ENCODE assay signal across 22 mouse cellular contexts in the genomic region with DNA sequence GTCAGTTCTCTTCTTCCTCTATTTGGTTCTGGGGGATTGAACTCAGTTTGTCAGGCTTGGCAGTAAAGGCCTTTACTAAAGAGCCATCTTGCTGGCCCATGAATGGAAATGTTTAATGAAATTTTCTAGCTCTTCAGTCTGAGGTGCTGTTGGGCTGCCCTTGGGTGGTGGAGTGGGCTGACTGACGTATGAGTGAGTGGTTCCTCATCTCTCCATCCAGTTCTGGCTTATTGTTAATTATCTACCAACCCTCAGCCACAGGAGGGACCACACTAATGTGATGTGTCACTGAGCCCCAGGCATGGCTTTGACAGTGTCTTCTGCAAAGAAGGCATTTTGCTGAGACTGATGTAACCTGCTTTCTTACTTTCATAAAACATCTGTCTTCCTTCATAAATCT.
DNase-seq lines count a peak whose midpoint lies in the region; ATAC-seq and TF ChIP-seq lines count a peak whose summit lies in the region.
"Had no signal": no experiment of that assay in that cellular context is flagged by ENCODE, and none has a peak within 500 bp of the region (broad histone marks: within the 10 kb centered on the region; RNA-seq: fewer than 3 reads in every experiment).

No protein-coding gene starts in this region.

- peak; percentile 19; the same call in 1 of the 2 replicates for ATAC-seq in hindbrain, embryonic 13.5 days (ENCODE audit: low FRiP score)
- no peak for ATAC-seq in hindbrain, embryonic 11.5 days (ENCODE audit: low FRiP score)
- ATAC-seq in hindbrain, postnatal 0 days, result peak; percentile 46
- ATAC-seq in hindbrain, embryonic 12.5 days (ENCODE audit: low FRiP score), result no peak
- 0 out of 2 replicates have a peak, but pooled peaks have one; percentile 41 for ATAC-seq in neural tube, embryonic 14.5 days (ENCODE audit: low read depth)
- ATAC-seq: forebrain, embryonic 14.5 days; forebrain, postnatal 0 days; inflammation-experienced regulatory T-cells, adult 6 months had no signal

- 48% methylated on average over 1 of the region's 1 CpGs for WGBS in hindbrain, embryonic 13.5 days
- WGBS in hindbrain, embryonic 11.5 days, result 62% methylated on average over 1 of the region's 1 CpGs
- 39% methylated on average over 1 of the region's 1 CpGs for WGBS in hindbrain, postnatal 0 days
- 63% methylated on average over 1 of the region's 1 CpGs for WGBS in hindbrain, embryonic 12.5 days
- WGBS in neural tube, embryonic 14.5 days, result 50% methylated on average over 1 of the region's 1 CpGs

- H3K36me3 ChIP-seq in hindbrain, embryonic 13.5 days, result no peaks in the 10 kb centered on the region
- H3K36me3 ChIP-seq in hindbrain, embryonic 11.5 days (ENCODE audit: control insufficient read depth, insufficient read depth, low read length), result no peaks in the 10 kb centered on the region
- no peaks in the 10 kb centered on the region for H3K36me3 ChIP-seq in hindbrain, postnatal 0 days (ENCODE audit: insufficient read depth, low read length)
- no peaks in the 10 kb centered on the region for H3K36me3 ChIP-seq in hindbrain, embryonic 12.5 days
- no peaks in the 10 kb centered on the region for H3K36me3 ChIP-seq in neural tube, embryonic 14.5 days (ENCODE audit: control insufficient read depth, insufficient read depth, low read length)
- H3K36me3 ChIP-seq: embryonic facial prominence, embryonic 12.5 days; embryonic facial prominence, embryonic 15.5 days had no signal

- no peak for TF ChIP-seq CTCF in hindbrain, postnatal 0 days (IDR thresholded peaks at IDR 0.05; ENCODE audit: low read depth)

- H3K27ac ChIP-seq in hindbrain, embryonic 13.5 days, result no peak overlapping the region
- no peak overlapping the region for H3K27ac ChIP-seq in hindbrain, embryonic 11.5 days (ENCODE audit: low read depth, low read length)
- no peak overlapping the region for H3K27ac ChIP-seq in hindbrain, postnatal 0 days
- no peak overlapping the region for H3K27ac ChIP-seq in hindbrain, embryonic 12.5 days
- no peak overlapping the region for H3K27ac ChIP-seq in neural tube, embryonic 14.5 days (ENCODE audit: low read depth, low read length)
- H3K27ac ChIP-seq: embryonic facial prominence, embryonic 12.5 days; embryonic facial prominence, embryonic 15.5 days; gastrocnemius, adult 2 months had no signal

- no peaks in the 10 kb centered on the region for H3K4me1 ChIP-seq in hindbrain, embryonic 13.5 days (replicated peaks)
- H3K4me1 ChIP-seq in hindbrain, embryonic 11.5 days (replicated peaks; ENCODE audit: control insufficient read depth, insufficient read depth, low read length), result no peaks in the 10 kb centered on the region
- no peaks in the 10 kb centered on the region for H3K4me1 ChIP-seq in hindbrain, postnatal 0 days (ENCODE audit: insufficient read depth, low read length)
- no peaks in the 10 kb centered on the region for H3K4me1 ChIP-seq in hindbrain, embryonic 12.5 days
- no peaks in the 10 kb centered on the region for H3K4me1 ChIP-seq in neural tube, embryonic 14.5 days (ENCODE audit: control insufficient read depth, insufficient read depth, low read length)
- H3K4me1 ChIP-seq: embryonic facial prominence, embryonic 12.5 days; embryonic facial prominence, embryonic 15.5 days had no signal

- no peak for DNase-seq in hindbrain, embryonic 11.5 days (ENCODE audit: low spot score)
- no peak for DNase-seq in hindbrain, postnatal 0 days (ENCODE audit: low spot score)
- DNase-seq in neural tube, embryonic 10.5 days (ENCODE audit: extremely low spot score, low spot score), result no peak
- no peak for DNase-seq in natural killer cell, adult 2 months (ENCODE audit: low spot score in 2 of 2)
- DNase-seq: adrenal gland, adult 2 months; adrenal gland, postnatal 14 days; cerebellum, adult 11 months; cerebellum, adult 2 months; cerebellum, adult 9-11 months; cerebellum, postnatal 25 days; forebrain, postnatal 0 days; gastrocnemius, adult 2 months; gastrocnemius, postnatal 14 days; heart, adult 11 months had no signal

- no peaks in the 10 kb centered on the region for H3K9me3 ChIP-seq in hindbrain, embryonic 13.5 days
- no peaks in the 10 kb centered on the region for H3K9me3 ChIP-seq in hindbrain, embryonic 11.5 days (ENCODE audit: control insufficient read depth, low read length)
- H3K9me3 ChIP-seq in hindbrain, postnatal 0 days (ENCODE audit: low read length), result no peaks in the 10 kb centered on the region
- no peaks in the 10 kb centered on the region for H3K9me3 ChIP-seq in hindbrain, embryonic 12.5 days (replicated peaks)
- no peaks in the 10 kb centered on the region for H3K9me3 ChIP-seq in neural tube, embryonic 14.5 days (ENCODE audit: control insufficient read depth, low read length)
- H3K9me3 ChIP-seq: embryonic facial prominence, embryonic 12.5 days; embryonic facial prominence, embryonic 15.5 days had no signal

- H3K4me2 ChIP-seq in hindbrain, embryonic 13.5 days, result no peak overlapping the region
- H3K4me2 ChIP-seq in hindbrain, embryonic 11.5 days (replicated peaks; ENCODE audit: low read depth, low read length), result no peak overlapping the region
- H3K4me2 ChIP-seq in hindbrain, postnatal 0 days (ENCODE audit: low read depth, low read length), result no peak overlapping the region
- H3K4me2 ChIP-seq in hindbrain, embryonic 12.5 days (replicated peaks), result no peak overlapping the region
- no peak overlapping the region for H3K4me2 ChIP-seq in neural tube, embryonic 14.5 days (ENCODE audit: low read depth, low read length)
- H3K4me2 ChIP-seq: embryonic facial prominence, embryonic 12.5 days; embryonic facial prominence, embryonic 15.5 days; heart, embryonic 11.5 days had no signal

- H3K27me3 ChIP-seq in hindbrain, embryonic 13.5 days, result no peaks in the 10 kb centered on the region
- H3K27me3 ChIP-seq in hindbrain, embryonic 11.5 days (ENCODE audit: control insufficient read depth, insufficient read depth, low read length), result no peaks in the 10 kb centered on the region
- no peaks in the 10 kb centered on the region for H3K27me3 ChIP-seq in hindbrain, postnatal 0 days (ENCODE audit: insufficient read depth, low read length)
- no peaks in the 10 kb centered on the region for H3K27me3 ChIP-seq in hindbrain, embryonic 12.5 days
- no peaks in the 10 kb centered on the region for H3K27me3 ChIP-seq in neural tube, embryonic 14.5 days (ENCODE audit: control insufficient read depth, insufficient read depth, low read length)
- H3K27me3 ChIP-seq: embryonic facial prominence, embryonic 15.5 days had no signal

- no peak overlapping the region for H3K4me3 ChIP-seq in hindbrain, embryonic 13.5 days
- H3K4me3 ChIP-seq in hindbrain, embryonic 11.5 days (ENCODE audit: low read depth, low read length), result no peak overlapping the region
- no peak overlapping the region for H3K4me3 ChIP-seq in hindbrain, postnatal 0 days (ENCODE audit: low read length)
- H3K4me3 ChIP-seq in hindbrain, embryonic 12.5 days, result no peak overlapping the region
- no peak overlapping the region for H3K4me3 ChIP-seq in neural tube, embryonic 14.5 days (ENCODE audit: low read depth, low read length)
- H3K4me3 ChIP-seq: embryonic facial prominence, embryonic 12.5 days; embryonic facial prominence, embryonic 15.5 days; gastrocnemius, adult 2 months had no signal

- no peak overlapping the region for H3K9ac ChIP-seq in hindbrain, embryonic 13.5 days
- no peak overlapping the region for H3K9ac ChIP-seq in hindbrain, embryonic 11.5 days (ENCODE audit: low read depth, low read length)
- no peak overlapping the region for H3K9ac ChIP-seq in hindbrain, postnatal 0 days (replicated peaks; ENCODE audit: low read length)
- H3K9ac ChIP-seq in hindbrain, embryonic 12.5 days, result no peak overlapping the region
- no peak overlapping the region for H3K9ac ChIP-seq in neural tube, embryonic 14.5 days (replicated peaks; ENCODE audit: low read depth, low read length)
- H3K9ac ChIP-seq: embryonic facial prominence, embryonic 12.5 days; embryonic facial prominence, embryonic 15.5 days; forebrain, postnatal 0 days had no signal

Comparison
In these comparisons a context has a peak if more than half of its experiments do, and no peak if none do; other contexts are left out.
1. ATAC-seq: peak in hindbrain, embryonic 13.5 days (single experiment), hindbrain, postnatal 0 days (single experiment) and neural tube, embryonic 14.5 days (single experiment); none in hindbrain, embryonic 11.5 days (single experiment) and hindbrain, embryonic 12.5 days (single experiment).